Mouse (Mus musculus) lung, adult 2 months (tissue): Measurements from ENCODE around the gene Nipsnap1.

Experiments used
- CTCF ChIP-seq: fragments of 200-500 bp; IDR thresholded peaks from 2 replicates; pipeline ENCODE4 v1.5.1; 2011; ENCODE audit warnings: mild to moderate bottlenecking, low read length, control low read depth; ENCODE audit not compliant: insufficient read depth
- POLR2A ChIP-seq: fragments of 200-500 bp; IDR thresholded peaks from 2 replicates; pipeline ENCODE4 v1.6.1; 2011; ENCODE audit warnings: low read depth, mild to moderate bottlenecking, control low read depth, low read length, borderline replicate concordance; ENCODE audit errors: extremely low read depth

DNA sequence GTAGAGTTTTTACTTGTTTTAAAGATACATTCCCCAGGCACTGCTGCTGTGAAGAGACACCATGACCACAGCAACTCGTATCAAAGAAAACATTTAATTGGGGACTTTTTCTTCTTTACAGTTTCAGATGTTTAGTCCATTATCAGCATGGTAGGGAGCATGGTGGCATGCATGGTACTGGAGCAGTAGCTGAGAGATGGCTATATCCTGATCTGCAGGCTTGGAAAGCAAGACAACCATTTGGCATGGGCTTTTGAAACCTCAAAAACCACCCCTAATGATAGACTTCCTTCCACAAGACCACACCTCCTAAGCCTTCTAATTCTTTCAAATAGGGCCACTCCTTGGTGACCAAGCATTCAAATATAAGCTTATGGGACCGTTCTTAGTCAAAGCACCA, 23.3 kb upstream of the Nipsnap1 start:
- TF ChIP-seq CTCF (no peak), POLR2A (no peak)
